Mouse (Mus musculus): Measurements from ENCODE around the gene Ecsit. TPM values are rescaled to one million over a fixed set of nuclear protein-coding genes. Genes with fewer than 3 reads are reported as not detected.
A peak's percentile ranks its signal among the peaks of the same experiment; 100 is the strongest.
"Not testable (repeated sequence)": the region's sequence is repeated elsewhere in the genome, so short reads cannot be mapped to it uniquely, and the experiment has no call there.

The Ecsit gene
- total RNA-seq, 2 experiments from 2014 or later: 28.2 to 29.5 TPM

DNA sequence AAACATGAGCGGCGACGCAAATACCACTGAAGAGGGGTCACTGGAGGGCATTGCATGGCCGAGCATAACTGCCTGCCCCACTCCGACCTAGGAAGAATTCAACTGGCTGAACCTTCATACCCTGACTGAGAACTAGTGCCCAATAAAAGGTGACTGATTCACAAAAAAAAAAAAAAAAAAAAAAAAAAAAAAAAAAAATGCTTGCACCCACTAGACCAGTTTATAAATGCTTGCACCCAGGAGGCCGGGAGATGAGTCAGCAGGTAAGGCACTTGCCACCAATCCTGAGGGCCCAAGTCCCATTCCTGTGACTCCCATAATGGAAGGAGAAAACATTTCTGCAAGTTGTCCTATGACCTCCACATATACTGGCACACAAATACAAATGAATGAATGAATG lies 7.5 kb upstream of the Ecsit start:
- no peak for ATAC-seq (replicated peaks; ENCODE audit: poor library complexity, severe bottlenecking)

DNA sequence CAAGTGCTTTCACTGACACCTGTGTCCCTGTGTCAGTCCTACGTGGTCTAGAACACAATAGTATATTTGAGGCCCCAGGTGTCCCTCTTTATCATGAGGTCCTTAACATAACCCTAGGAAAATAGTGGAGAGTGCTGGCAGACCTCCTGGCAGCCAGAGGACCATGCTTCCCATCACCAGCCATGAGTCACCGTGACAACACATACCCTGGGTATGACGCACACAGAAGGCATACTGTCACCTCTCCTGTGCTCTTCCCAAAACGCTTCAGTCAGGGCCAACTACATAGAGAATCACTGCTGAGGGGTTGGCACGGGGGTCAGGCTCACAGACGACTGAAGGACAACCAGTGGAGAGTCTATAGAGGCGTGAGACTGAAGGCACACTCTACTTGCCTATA lies 4.7 kb upstream of the Ecsit start:
- ATAC-seq (replicated peaks; ENCODE audit: poor library complexity, severe bottlenecking): no peak

DNA sequence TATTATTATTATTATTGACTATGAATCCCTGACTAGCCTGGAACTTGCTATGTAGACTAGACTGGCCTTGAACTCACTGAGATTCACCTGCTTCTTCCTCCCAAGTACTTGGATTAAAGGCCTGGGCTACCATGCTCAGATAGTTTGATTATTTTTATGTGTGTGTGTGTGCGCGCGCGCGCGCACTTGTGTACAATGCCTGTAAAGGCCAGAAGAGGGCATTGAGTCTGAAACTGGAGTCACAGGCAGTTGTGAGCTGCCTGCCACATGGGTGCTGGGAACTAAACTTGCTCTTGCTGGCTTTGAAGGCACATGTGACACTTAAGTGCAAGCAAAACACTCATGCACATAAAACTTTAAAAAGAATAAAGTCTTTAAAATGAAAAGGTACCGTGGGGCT lies 4.0 kb upstream of the Ecsit start:
- ATAC-seq (replicated peaks; ENCODE audit: poor library complexity, severe bottlenecking): no peak

DNA sequence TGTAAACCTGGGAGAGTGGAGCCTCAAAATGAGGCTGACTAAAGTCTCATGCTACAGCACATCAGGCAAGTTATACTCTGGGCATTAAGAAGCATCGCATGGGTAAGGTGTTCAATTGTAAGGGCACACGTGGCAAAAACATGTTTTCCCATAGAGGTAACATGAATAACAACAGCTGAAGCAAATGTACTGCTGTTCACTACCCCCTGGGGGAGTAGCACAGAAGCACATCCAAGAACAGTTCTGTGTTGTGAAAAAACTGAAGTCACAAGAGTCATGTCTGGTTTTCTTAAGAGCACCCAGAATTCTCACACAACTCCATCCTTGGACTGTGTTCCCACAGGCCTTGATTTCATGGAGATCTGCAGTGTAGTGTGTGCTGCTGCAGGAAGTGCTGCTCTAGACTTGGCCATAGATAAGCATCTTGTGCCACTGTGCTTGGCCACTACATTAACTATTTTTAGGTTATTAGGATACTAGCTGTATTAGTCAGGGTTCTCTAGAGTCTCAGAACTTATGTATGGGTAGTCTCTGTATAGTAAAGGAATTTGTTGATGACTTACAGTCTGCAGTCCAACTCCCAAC lies 1.9 kb upstream of the Ecsit start:
- no peak for ATAC-seq (replicated peaks; ENCODE audit: poor library complexity, severe bottlenecking)

DNA sequence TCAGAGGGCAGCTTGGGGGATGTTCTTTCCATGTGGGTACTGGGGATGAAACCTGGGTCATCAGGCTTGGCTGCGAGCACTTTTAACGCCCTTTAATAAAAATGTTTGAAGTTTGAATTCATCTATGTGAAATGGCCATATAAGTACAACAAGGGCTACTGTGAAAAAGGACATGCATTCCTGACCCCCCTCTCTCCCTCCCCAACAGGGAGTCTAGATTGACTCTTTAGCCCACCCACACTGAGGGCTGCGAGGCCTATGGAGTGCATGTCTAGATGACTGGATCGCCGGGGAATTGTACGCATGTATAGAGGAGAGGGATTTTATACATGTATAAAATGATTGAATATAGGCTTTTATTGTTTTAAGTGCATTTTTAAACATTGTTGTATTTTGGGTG lies 774 bp upstream of the Ecsit start:
- ATAC-seq (replicated peaks; ENCODE audit: poor library complexity, severe bottlenecking): no peak

DNA sequence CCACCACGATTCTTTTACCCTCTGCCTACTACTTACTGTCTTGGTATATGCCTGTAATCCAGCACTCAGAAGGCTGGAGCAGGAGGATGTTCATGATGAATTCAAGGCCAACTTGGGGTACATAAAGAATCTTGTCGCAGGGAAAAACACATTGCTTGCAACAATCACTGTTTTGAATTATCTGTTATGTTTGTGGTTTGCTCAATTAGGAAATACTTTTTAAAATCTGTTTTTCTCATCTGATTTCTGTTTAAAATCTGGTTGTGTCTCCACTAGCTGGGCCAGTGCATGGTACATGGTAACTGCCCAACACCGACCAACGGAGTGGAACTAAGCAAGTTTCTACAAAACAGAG lies 594 bp downstream of the Ecsit start:
- ATAC-seq (replicated peaks; ENCODE audit: poor library complexity, severe bottlenecking): no peak

DNA sequence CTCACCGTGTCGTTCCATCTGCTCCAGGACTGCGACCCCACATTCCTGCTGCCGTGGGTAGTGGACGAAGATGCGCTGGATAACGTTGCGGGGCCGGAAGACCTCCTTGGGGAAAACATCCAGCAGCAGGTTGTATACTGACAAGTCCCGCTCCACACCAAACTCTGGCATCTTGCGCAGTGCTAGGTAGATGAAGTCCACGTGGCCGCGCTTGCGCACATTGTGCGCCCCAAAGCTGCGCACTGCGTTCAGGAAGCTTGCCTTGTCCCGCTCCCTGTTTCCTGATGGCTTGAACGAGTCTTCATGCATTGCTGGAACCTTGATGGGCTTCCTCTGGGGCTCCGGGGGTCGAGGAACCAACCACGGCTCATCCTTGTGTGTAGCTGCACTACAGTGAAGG lies 9.0 kb downstream of the Ecsit start:
- ATAC-seq (replicated peaks; ENCODE audit: poor library complexity, severe bottlenecking): no peak

DNA sequence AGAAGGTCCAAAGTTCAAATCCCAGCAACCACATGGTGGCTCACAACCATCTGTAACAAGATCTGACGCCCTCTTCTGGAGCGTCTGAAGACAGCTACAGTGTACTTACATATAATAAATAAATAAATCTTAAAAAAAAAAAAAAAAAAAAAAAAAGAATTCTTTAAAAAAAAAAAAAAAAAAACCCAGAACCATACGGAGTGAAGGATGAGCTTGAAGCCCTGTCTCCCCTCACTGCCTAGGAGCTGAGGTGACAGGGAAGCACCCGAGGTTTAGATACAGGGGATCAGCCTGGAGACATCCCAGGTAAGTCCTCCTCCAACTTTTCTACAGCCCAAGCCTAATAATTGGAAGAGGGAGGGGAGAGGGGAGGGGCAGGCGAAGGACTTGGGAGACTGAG lies 9.5 kb downstream of the Ecsit start:
- not testable (repeated sequence) for ATAC-seq (replicated peaks; ENCODE audit: poor library complexity, severe bottlenecking)

DNA sequence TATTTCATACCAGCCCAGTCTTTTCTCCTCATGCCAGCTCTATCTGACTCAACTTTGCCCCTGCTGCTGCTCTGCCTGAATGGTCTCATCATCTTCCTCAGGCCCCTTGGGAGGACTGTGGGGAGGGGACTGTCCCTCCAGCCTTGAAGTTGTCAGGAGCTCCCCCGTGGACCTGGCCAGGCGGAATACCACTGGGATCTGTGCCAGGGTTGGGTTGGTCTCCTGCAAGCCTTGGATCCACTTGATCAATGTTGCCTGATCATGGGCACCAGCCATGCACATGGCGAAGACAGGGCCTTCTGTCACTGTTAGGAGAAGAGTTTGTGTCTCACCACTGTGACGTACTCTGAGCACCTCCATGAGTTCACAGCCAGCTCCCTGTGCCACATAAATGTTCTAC lies 13.0 kb downstream of the Ecsit start:
- ATAC-seq (replicated peaks; ENCODE audit: poor library complexity, severe bottlenecking): no peak

DNA sequence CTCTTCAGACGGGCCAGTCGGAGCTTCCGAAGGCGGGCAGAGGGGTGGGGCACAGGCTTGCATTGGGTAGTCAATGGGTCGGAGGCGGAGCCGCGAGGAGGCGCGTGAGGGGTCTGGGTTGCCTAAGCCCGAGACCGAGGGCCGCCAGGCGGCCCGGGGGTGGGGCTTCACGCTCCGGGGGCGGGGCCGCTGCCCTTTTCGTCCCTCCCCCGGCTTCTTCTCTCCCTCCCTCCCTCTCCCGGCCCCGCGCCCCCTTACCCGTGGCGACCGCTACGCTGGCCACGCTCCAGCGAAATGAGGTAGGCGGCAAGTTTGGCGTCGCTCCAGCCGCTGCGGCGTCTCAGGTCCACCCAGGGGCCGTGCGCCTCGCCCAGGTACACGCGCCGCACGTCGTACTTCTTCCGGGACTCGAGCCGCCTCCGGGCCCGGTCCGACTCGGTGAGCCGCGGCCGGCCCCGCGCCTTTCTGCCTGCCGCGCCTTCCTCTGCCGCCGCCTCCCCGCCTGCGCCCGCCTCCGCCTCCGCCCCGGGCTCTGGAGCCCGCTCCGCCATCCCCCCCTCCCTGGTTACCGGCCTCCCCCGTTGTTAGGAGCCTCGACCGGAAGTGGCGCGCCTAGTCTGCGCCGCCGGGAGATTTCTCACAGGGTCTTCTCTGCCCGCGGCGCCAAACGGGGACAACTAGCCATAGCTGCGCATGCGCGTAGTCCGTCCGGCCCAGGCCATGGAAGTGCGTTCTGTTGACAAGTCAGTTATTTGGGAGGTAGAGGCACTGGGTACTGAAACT lies 14.3 kb downstream of the Ecsit start, which contains the start of the genes Gm49318 and Zfp653:
Gene Gm49318, minus strand, starts transcription at position 469 of the 783 bp plus-strand sequence.
Gene Zfp653, minus strand, starts transcription at position 586 of the 783 bp plus-strand sequence.
- ATAC-seq (replicated peaks; ENCODE audit: poor library complexity, severe bottlenecking): peak; percentile 91

DNA sequence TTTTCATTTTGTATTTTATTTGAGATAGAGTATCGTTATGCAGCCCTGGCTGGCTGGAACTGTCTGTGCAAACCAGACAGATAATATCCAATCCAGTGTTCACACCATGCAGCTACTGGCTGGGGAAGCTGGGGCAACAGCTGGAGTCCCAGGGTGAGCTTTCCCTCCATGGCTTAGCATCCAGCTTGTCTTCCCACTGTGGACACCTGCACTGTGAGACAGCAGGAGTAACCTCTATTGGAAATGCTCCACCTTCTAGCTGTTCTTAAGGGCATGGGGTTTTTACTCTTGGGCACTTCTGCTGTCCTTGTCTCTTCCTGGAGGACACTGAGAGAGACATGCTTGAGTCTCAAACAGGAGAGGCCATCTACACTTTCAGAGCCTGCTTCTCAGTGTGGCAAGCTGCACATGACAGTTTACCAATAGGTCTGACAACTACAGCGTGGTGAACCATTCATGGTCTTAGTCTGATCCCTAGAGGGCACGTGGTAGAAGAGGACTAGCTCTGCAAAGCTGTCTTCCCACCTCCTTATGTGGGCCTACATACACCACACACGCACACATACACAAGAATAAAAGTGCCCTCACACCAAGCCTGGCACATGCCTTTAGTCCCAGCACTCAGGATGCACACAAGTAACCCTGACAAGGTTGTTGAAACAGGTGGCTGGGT lies 15.2 kb downstream of the Ecsit start:
- ATAC-seq (replicated peaks; ENCODE audit: poor library complexity, severe bottlenecking): 0 out of 2 replicates have a peak, but pooled peaks have one; percentile 0

DNA sequence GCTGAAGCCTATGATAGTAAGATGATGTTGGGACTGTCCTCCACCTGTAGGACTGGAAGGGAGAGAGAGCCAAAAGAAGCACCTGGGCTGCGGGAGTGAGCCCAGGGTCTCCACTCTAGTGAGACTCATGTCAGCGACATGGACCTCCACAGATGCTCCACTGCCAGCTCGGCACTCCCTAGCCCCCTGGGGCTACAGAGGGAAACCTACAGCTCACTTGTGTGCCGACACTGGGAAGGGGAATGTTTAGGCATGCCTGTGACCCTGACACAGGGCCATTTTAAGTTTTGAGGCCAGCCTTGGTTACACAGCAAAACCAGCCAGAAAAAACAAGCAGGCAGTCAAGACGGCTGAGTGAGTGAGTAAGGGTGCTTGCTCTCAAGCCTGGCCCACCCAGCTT lies 18.0 kb downstream of the Ecsit start:
- ATAC-seq (replicated peaks; ENCODE audit: poor library complexity, severe bottlenecking): no peak

DNA sequence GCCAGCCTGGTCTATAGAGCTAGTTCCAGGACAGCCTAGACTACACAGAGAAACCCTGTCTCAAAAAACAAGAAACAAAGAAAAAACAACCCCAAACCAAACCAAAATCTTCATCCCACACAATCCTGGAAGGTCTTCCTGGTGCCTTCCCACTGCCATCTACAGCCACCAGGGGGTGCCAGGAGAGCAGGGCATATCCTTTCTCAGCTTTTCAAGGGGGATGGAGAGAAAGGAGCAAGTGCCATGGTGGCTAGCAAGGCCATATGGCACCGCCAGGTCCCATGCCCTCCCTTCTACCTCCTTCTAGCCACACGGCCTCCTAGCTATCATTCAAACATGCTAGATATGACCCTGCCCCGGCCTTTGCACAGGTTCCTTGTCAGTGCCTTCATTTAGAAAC lies 18.8 kb downstream of the Ecsit start:
- ATAC-seq (replicated peaks; ENCODE audit: poor library complexity, severe bottlenecking): peak; percentile 41

DNA sequence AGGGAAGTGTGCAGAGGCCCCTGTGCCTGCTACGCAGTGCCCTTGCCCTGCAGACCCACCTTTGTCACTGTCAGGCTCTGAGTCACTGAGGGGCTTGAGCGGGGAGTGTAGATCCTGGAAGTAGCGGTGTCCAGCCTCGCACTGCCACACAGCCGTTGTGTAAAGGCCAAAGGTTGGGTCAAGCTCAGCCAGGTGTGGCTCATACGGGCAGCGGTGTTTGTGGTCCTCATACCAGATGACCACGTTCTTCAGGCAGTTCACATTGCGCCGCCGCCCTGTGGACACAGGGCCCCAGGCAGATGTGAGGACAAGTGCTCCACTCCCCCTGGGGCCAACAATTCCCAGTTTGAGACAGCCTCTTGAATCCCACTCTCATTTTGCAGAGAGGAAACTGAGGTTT lies 19.6 kb downstream of the Ecsit start:
- no peak for ATAC-seq (replicated peaks; ENCODE audit: poor library complexity, severe bottlenecking)

DNA sequence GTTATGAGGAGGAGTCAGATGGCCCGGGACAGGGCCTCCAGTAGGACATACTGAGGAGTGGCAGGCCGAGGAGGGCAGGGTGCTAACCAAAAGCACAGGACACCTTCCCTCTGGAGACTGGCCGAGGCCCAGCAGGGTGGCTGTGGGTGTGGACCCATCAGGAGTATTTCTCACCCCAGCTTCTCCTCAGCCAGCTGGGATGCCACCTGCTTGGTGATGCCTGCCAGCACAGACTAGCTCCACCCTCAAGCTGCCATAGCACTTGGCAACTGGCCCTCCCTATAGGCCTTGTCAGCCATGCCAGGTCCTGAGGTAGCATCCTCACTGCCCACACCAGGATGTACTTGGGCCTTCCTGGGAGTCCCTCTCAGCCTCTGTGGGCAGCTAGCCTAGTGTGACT lies 20.9 kb downstream of the Ecsit start:
- no peak for ATAC-seq (replicated peaks; ENCODE audit: poor library complexity, severe bottlenecking)

DNA sequence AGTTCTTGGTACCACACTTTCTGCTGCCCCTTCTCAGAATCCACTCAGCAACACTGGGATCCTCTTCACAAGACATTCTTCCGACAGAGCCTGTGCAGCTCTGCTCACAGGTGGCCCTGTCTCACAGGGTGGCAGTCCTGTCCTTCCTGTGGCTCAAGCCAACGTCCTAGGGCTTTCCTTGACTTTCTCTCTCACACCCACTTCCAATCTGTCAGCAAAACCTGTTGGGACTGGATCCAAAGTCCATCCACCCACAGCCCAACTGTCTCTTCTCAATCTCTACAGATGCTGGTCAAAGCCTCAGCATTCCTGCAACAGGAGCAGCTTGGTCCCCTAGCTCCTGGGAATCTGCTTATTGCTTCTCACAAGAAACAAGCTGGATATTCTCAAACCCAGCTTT lies 23.9 kb downstream of the Ecsit start:
- ATAC-seq (replicated peaks; ENCODE audit: poor library complexity, severe bottlenecking): no peak

DNA sequence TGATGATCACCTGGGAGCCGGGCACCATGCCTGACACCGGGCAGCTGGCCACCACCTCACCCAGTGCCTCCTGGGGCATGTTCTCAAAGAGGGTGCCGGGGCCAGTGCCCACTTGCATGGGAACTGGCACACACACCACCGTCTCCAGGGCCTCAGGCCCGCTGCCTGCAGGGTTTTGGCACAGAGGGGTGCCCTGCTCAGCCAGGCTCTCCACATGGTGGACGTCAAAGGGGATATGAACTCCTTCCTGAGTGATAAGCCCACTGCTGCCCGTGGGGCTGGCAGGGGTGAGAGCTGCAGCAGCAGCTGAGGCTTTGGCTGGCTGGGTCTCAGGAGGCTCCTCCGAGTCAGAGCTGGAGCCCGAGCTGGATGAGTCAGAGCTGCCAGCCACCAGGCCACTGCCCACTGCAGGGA lies 27.2 kb downstream of the Ecsit start:
- no peak for ATAC-seq (replicated peaks; ENCODE audit: poor library complexity, severe bottlenecking)

DNA sequence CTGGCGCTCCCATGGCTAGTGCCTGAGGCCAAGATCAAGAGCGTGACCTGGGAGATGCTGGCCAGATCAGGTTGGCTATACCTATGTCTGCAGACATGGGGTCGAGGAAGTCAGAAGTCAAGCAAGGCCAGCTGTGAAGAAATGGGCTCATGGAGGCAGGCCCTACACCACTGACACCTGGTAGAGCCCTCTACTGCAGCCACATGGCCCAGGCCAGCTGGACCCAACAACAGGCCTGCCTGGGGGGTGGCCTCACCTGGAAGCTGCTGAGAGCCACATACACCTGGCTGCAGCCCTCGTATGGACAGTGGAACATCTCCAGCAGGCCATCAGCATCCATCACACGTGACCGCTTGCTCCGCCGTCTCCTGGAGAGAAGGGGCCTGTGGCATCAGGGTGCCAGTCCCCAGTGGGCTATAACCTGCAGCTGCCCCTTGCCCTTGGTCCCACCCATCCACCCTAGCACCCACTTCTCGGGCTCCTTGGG lies 28.2 kb downstream of the Ecsit start:
- no peak for ATAC-seq (replicated peaks; ENCODE audit: poor library complexity, severe bottlenecking)

DNA sequence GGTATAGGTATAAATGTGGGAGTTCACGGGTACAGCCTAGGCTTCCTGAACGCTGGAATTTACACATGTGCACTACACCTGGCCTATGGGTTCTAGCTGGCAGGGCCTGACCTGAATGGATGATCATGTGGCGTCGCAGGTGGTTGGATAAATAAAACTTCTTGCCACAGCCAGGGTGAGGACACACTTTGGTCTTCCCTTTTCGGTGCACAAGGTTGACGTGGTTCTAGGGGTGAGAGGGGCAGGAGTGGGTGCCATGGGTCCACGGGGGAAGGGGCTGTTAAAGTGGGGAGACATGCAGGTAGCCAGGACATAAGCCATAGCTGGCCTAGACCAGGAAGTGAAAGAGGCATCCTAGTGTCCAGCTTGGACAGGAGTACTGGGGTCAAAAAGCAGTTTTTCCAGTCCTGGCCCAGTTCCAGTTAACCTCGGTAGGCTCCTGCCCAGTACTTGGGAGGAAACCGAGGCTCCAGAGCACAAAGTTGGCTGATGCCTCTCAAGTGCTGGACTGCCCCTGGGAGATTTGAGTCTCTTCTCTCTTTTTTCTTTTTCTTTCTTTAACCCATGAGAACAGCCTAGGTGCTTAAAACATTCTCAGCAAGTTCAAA lies 28.8 kb downstream of the Ecsit start:
- ATAC-seq (replicated peaks; ENCODE audit: poor library complexity, severe bottlenecking): no peak

DNA sequence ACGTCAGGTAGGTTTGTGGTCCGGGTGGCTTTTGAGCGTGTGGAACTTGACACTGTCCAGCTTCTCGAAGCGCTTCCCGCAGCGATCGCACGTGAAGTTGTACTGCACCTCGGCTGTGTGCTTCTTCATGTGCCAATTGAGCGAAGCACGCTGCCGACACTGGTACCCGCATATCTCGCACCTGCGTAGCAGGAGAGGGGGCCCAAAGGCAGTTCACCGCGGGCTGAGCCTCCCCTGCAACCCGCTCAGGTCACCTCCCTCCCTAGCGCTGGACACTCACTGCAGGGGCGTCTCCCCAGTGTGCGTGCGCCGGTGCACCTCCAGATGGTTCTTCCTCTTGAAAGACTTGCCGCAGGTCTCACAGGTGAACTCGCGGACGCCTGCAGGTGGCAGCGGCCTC lies 29.5 kb downstream of the Ecsit start:
- ATAC-seq (replicated peaks; ENCODE audit: poor library complexity, severe bottlenecking): no peak

All from granulocyte monocyte progenitor cell, adult 5-6 weeks (primary cell).